Mouse (Mus musculus) liver, adult 2 months (tissue): ENCODE measurements around the gene Nsun5. TPM values are rescaled to one million over a fixed set of nuclear protein-coding genes. Genes with fewer than 3 reads are reported as not detected.
A peak's percentile ranks its signal among the peaks of the same experiment; 100 is the strongest.

Experiments used
- DNase-seq: peaks from one replicate; pipeline ENCODE4 v3.0.0-alpha.2; 2011; ENCODE audit warnings: low read depth, low spot score; ENCODE audit errors: extremely low read depth
- H3K27ac ChIP-seq: fragments of 200-500 bp; replicated peaks from 2 replicates; pipeline ENCODE4 v1.5.1; 2012; ENCODE audit warnings: low read depth, mild to moderate bottlenecking, control low read depth, inconsistent platforms, low read length; ENCODE audit not compliant: insufficient read depth
- H3K27me3 ChIP-seq: fragments of 200-500 bp; 2 replicates; pipeline ENCODE4 v1.6.1; 2012; ENCODE audit warnings: mild to moderate bottlenecking, moderate library complexity, low read length, inconsistent platforms; ENCODE audit not compliant: control insufficient read depth, insufficient read depth
- H3K36me3 ChIP-seq: fragments of 200-500 bp; 2 replicates; pipeline ENCODE4 v1.6.1; 2012; ENCODE audit warnings: low read length, inconsistent platforms; ENCODE audit not compliant: control insufficient read depth, insufficient read depth
- H3K4me1 ChIP-seq: fragments of 200-500 bp; 2 replicates; pipeline ENCODE4 v1.6.1; 2011; ENCODE audit warnings: low read length; ENCODE audit not compliant: control insufficient read depth, insufficient read depth
- H3K4me3 ChIP-seq: fragments of 200-500 bp; 2 replicates; pipeline ENCODE4 v1.5.1; 2011; ENCODE audit warnings: low read depth, mild to moderate bottlenecking, control low read depth, low read length, moderate library complexity; ENCODE audit not compliant: insufficient read depth
- H3K79me2 ChIP-seq: fragments of 200-500 bp; 2 replicates; pipeline ENCODE4 v1.6.1; 2012; ENCODE audit warnings: inconsistent platforms, mild to moderate bottlenecking, low read length, moderate library complexity; ENCODE audit not compliant: control insufficient read depth, insufficient read depth
- H3K9ac ChIP-seq: fragments of 200-500 bp; 2 replicates; pipeline ENCODE4 v1.6.1; 2012; ENCODE audit warnings: low read depth, mild to moderate bottlenecking, control low read depth, inconsistent platforms, low read length
- CTCF ChIP-seq: fragments of 200-500 bp; IDR thresholded peaks from 2 replicates; pipeline ENCODE4 v1.5.1; 2011; ENCODE audit warnings: low read depth, low read length, control low read depth
- POLR2A ChIP-seq: fragments of 200-500 bp; IDR thresholded peaks from 2 replicates; pipeline ENCODE4 v1.6.1; 2011; ENCODE audit warnings: low read length, control low read depth; ENCODE audit not compliant: insufficient read depth; ENCODE audit errors: extremely low read depth
- WGBS: fragments of 180-500 bp; shearing (Covaris S2); methylation state at CpG from one replicate; pipeline ENCODE4 v1.1.7; 2018; 5-methylcytosine and 5-hydroxymethylcytosine counted together
- polyA plus RNA-seq: library from polyadenylated mRNA; depleted of rRNA; stranded (reverse); fragments of >200 nt; gene quantifications from 2 replicates; pipeline ENCODE4 v1.2.3, GENCODE M21; 2012
- total RNA-seq: library from RNA; depleted of rRNA; stranded (reverse); fragments of >200 nt; gene quantifications from 2 replicates; pipeline ENCODE4 v1.2.3, GENCODE M21; 2014

Nsun5 gene
- total and polyA plus RNA-seq, 2 experiments = 7.7 to 23.7 TPM

- WGBS = 28% methylated on average over 3 of the region's 3 CpGs
- H3K9ac ChIP-seq = no peak overlapping the region
- no peak for TF ChIP-seq CTCF
- TF ChIP-seq POLR2A = no peak
- no peak overlapping the region for H3K27ac ChIP-seq
- H3K79me2 ChIP-seq = no peaks in the 10 kb centered on the region
- DNase-seq = no peak
- no peaks in the 10 kb centered on the region for H3K4me1 ChIP-seq
- no peak overlapping the region for H3K4me3 ChIP-seq
- H3K36me3 ChIP-seq = no peaks in the 10 kb centered on the region
- no peaks in the 10 kb centered on the region for H3K27me3 ChIP-seq
These were observed 32.2 kb upstream of the Nsun5 start for GRCm38 (mm10) chr5:135337575-135337974.

DNA sequence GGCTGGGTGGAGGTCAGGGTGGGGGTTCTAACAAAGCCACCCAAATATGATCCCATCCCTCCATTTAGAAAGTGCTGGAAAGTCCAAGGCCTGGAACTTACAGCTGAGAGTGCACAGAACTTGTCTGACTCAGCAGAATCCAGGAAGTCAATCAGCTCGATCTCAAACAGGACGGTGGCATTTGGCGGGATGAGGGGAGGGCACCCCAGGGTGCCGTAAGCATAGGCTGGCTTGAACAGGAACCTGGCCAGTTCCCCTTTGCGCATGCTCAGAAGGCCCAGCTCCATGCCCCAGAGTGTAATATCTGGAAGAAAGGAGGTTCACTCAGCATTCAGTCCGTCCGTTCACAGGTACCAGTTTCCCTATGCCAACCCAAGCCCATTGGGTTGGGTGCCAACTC, 23.8 kb upstream of the Nsun5 start:
- no peaks in the 10 kb centered on the region for H3K79me2 ChIP-seq
- no peak overlapping the region for H3K9ac ChIP-seq
- H3K4me1 ChIP-seq = no peaks in the 10 kb centered on the region
- WGBS = 63% methylated on average over 7 of the region's 7 CpGs
- H3K27ac ChIP-seq = no peak overlapping the region
- TF ChIP-seq CTCF (no peak), POLR2A (no peak)
- no peaks in the 10 kb centered on the region for H3K27me3 ChIP-seq
- no peaks in the 10 kb centered on the region for H3K36me3 ChIP-seq
- no peak overlapping the region for H3K4me3 ChIP-seq
- DNase-seq = no peak

GRCm38 (mm10) chr5:135346430-135346829, 23.3 kb upstream of the Nsun5 start:
- no peaks in the 10 kb centered on the region for H3K27me3 ChIP-seq
- peak; percentile 50 for DNase-seq
- H3K4me1 ChIP-seq = no peaks in the 10 kb centered on the region
- H3K4me3 ChIP-seq = no peak overlapping the region
- H3K79me2 ChIP-seq = no peaks in the 10 kb centered on the region
- WGBS = 13% methylated on average over 1 of the region's 1 CpGs
- no peaks in the 10 kb centered on the region for H3K36me3 ChIP-seq
- H3K9ac ChIP-seq = no peak overlapping the region
- H3K27ac ChIP-seq = no peak overlapping the region
- TF ChIP-seq POLR2A = no peak
- TF ChIP-seq CTCF = 0 out of 2 replicates have a peak, but pooled peaks have one; percentile 30

GRCm38 (mm10) chr5:135347511-135348011, 22.2 kb upstream of the Nsun5 start:
- DNase-seq = no peak
- H3K27ac ChIP-seq = no peak overlapping the region
- no peak overlapping the region for H3K4me3 ChIP-seq
- no peaks in the 10 kb centered on the region for H3K4me1 ChIP-seq
- H3K36me3 ChIP-seq = no peaks in the 10 kb centered on the region
- H3K9ac ChIP-seq = no peak overlapping the region
- H3K79me2 ChIP-seq = no peaks in the 10 kb centered on the region
- 65% methylated on average over 4 of the region's 4 CpGs for WGBS
- H3K27me3 ChIP-seq = no peaks in the 10 kb centered on the region
- no peak for TF ChIP-seq CTCF
- TF ChIP-seq POLR2A = no peak

- no peak within 1 kb of the TSS for H3K4me3 ChIP-seq
- TF ChIP-seq POLR2A (no peak), CTCF (no peak)
- H3K4me1 ChIP-seq = no peaks in the 10 kb centered on the region
- DNase-seq = no peak
- no peak within 1 kb of the TSS for H3K9ac ChIP-seq
- WGBS = 87% methylated on average over 35 of the region's 35 CpGs
- H3K79me2 ChIP-seq = no peaks in the 10 kb centered on the region
- no peak within 1 kb of the TSS for H3K27ac ChIP-seq
- no peaks in the 10 kb centered on the region for H3K36me3 ChIP-seq
- H3K27me3 ChIP-seq = no peaks in the 10 kb centered on the region
These were observed 19.9 kb upstream of the Nsun5 start, which contains the start of gene Fkbp6 for GRCm38 (mm10) chr5:135349862-135350261. Fkbp6 (minus strand) TSS chr5:135350044.

- H3K36me3 ChIP-seq = no peaks in the 10 kb centered on the region
- no peak for DNase-seq
- no peak overlapping the region for H3K27ac ChIP-seq
- no peaks in the 10 kb centered on the region for H3K27me3 ChIP-seq
- H3K4me1 ChIP-seq = no peaks in the 10 kb centered on the region
- WGBS = 68% methylated on average over 13 of the region's 13 CpGs
- no peak overlapping the region for H3K9ac ChIP-seq
- TF ChIP-seq CTCF = no peak
- TF ChIP-seq POLR2A = no peak
- no peak overlapping the region for H3K4me3 ChIP-seq
- no peaks in the 10 kb centered on the region for H3K79me2 ChIP-seq
These were observed 18.1 kb upstream of the Nsun5 start for GRCm38 (mm10) chr5:135351606-135352005.
